Mouse (Mus musculus) fibroblast of lung, adult 2 months (primary cell): ENCODE data around the gene Ddx5.
A peak's percentile ranks its signal among the peaks of the same experiment; 100 is the strongest.
"Not testable (repeated sequence)": the region's sequence is repeated elsewhere in the genome, so short reads cannot be mapped to it uniquely, and the experiment has no call there.

Experiments
- DNase-seq: peaks from one replicate; pipeline ENCODE4 v3.0.0-alpha.2; 2011; ENCODE audit warnings: low read depth

Gene Ddx5

GRCm38 (mm10) chr11:106789649-106790048 is 664 bp upstream of the Ddx5 start:
- no peak for DNase-seq

DNA sequence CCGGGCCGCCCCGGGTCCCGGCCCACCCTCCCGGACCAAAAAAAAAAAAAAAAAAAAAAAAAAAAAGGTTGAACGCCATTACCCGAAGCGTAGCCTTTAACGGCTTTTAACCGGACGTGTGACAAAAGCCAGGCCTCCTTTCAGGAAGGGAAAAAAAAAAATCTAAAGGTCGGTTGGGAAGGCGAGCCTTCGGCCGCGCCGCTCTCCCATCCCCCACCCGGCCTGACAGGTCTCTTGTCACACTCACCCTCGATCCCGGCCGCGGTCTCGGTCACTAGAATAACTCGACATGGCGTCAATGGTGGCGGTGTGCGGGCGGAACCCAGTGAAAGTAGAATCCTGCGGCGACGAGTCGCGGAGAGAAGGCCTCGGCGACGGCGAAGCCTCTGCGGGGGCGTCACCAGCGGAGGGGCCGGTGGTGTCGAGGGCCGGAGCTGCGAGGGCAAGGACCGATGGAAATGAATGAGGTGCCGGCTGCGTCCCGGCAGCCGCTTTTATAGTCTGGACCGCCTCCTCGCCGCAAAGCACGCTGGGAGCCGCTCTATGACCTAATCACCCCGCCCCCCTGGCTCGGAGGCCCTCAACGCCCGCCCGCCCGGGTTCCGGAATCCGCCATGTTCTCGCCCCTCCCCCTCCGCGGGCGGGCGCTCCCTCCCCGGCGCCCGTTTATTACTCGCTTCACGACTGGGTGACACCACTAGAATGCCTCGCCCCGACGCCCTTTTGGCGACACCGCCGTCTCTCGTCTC is 785 bp downstream of the Ddx5 start:
- DNase-seq, result peak; percentile 80

GRCm38 (mm10) chr11:106787131-106788025 is 1.6 kb downstream of the Ddx5 start:
- DNase-seq, result no peak

- DNase-seq, result no peak
Observed at GRCm38 (mm10) chr11:106785043-106785442, 3.9 kb downstream of the Ddx5 start.

DNA sequence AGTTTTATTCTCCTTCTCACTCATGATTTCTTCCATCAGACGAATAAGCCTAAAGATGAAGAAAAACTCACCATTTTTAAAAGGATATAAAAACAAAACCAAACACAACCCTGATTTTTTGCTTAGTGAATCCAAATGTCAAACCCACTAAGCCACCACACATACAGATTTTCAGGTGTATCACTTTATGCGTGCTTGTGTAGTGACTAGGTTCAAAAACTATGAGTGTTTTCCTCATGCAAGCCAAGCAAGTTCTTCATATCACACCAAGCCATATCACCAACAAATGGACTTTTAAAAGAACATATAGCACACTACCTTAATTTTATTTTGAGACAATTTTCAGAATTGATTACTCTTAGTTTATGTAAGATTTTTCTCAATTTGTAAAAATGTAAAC is 4.5 kb downstream of the Ddx5 start:
- DNase-seq, result no peak

DNA sequence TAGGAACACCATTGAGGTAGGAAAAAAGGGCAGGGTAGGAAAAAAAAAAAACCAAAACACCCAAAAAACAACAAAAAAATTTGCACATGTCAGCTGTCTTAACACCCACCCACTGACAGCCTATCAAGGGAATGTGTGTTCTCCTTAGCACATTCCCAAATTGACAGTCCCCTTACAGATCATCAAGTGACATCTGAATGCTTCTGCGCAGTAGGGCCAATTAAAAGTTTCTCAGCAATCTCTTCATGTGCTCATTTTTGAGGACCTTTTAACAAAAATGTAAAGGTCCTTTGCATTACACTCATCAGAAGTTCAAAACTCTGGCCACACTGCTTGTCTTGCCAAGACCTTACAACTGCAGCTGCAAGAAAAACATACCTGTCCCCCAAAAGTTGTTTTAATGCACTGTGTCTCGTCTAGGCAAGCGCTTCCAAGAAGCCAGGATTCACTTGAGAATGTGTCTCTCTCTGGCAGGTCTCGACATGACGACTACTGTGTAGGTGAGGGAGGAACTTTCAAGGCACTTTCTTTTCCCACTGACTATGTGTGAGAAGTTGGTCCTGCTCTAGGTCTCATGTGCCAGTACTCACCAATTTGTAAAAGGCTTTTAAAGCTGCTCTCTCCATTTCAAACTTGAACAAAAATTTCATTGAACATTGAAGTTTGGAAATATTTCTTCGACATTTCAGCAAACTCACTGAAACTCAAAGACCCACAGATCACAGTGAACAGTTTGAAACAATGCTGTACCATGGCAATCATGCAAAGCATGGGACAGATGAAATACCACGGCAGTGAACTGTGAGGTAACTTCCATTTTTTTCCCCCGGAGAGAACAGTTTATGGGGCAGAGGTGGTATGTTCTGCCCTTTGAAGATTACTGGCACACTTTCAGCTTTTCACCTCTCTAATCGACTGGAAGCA is 5.9 kb downstream of the Ddx5 start:
- no peak for DNase-seq

- not testable (repeated sequence) for DNase-seq
Observed at GRCm38 (mm10) chr11:106782271-106782670, 6.7 kb downstream of the Ddx5 start.

DNA sequence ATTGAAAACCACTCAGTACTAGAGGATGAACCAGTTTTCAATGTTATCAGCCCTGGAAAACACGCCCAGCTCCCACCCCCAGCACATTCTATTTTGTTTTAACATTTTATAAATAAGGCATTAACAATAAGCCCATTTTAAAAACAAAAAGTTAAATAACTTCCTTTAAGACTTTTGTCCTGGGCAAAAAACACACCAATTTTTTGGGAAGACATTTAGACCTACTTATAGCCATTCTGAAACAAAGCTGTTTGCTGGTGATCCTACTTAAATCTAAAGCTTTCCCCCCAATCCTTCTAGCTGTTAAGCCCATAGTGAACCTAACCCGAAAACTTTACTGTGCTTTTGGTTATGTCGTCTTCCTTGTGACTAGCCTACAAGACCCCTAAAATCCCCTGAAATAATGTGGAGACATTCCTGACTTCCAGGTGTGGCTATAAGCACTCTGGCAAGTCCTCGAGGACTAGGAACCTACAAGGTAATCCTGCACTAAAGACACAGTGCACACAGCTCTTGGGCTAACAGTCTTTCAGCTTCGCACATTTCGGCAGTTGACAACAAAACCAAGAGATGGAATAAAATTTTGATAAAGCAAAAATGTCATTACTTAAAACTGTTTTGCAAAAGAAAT is 8.3 kb downstream of the Ddx5 start:
- DNase-seq, result no peak

GRCm38 (mm10) chr11:106780089-106780425 is 8.9 kb downstream of the Ddx5 start:
- DNase-seq, result no peak

DNA sequence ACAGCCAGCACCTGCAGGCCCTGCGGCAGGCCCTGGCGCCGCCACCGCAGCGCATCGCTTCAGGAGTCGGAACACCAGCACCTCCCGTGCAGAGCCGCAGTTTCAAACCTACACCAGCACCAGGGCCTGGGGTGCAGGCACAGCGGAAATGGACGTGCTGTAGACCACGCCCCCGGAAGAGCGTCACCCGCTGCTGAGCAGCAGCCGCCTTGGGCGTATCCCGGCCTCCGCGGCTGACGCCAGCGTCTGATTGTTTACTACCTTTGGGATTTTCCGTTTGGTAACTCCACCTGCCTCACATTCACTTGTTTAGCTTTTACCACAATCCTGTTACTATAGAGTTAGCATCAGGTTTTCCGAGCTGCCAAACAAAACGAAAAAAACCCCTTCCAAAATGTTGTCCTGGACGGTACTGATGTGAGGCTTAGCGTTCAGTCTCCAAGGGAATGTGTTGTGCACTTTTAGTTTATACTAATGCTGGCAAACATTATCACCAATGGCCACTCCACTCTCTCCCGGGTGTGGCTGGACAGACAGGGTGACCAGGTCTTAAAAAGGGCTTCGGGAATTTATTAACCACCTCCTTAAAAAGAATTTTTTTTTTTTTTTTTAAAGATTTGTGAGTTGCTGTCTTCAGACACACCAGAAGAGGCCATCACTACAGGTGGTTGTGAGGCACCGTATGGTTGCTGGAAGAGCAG is 9.4 kb downstream of the Ddx5 start, which contains the start of gene Polg2:
Gene Polg2, minus strand, starts transcription at position 150 of the 701 bp plus-strand sequence.
- DNase-seq, result peak; percentile 81

DNA sequence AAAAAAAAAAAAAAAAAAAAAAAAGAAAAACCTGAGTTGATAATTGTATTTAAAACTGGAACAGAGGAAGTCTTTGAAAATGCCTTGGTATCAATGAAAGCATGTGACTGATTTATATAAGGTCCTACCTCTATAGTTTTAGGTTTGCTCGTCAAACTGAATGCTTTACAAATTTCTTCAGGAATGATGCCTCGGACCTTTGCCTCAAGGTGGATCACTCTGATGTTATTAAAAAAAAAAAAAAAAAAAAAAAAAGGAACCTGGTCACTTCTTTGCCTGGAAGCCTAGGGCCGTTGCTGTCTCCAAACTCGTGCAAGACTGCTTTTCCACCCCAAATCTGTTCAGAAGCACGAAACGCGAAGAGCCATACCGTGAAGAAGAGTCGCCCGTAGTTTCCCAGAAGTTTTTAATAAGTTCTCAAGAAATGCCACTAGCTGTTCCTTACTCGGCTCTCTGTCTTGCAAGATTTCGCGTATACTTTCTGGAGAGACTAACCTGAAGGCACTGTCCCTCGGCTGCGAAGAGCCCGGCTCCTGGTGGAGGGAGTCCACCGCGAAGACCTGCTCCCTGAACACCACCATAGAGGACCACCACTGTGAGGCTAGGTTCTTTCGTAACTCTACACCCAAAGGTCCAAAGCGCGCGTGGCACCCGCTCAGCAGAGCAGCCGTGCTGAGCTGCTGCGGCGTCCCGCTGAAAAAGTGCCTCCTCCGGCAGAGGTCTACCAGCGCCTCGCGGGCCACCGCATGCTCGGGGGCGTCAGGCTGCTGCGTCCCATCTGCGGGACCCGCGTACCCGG is 10.2 kb downstream of the Ddx5 start:
- DNase-seq, result no peak

DNA sequence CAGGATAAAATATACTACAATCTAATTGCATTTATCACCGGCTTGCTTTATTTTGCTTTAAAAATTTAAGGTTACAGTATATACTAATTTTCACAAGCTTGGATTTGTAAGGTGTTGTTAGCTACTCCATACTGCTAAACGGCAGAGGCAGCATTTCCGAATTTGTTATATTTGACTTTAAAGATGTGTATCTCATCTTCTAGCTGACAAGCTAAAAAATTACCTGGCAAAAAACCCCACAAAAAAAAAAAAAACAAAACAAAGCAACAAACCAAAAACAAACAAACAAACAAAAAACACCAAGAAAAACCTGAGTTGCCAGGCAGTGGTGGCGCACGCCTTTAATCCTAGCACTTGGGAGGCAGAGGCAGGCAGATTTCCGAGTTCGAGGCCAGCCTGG is 10.9 kb downstream of the Ddx5 start:
- no peak for DNase-seq

GRCm38 (mm10) chr11:106777395-106777794 is 11.6 kb downstream of the Ddx5 start:
- DNase-seq, result no peak

GRCm38 (mm10) chr11:106776960-106777359 is 12.0 kb downstream of the Ddx5 start:
- no peak for DNase-seq

GRCm38 (mm10) chr11:106773061-106773460 is 15.9 kb downstream of the Ddx5 start:
- DNase-seq, result no peak

- DNase-seq, result no peak
Observed at GRCm38 (mm10) chr11:106770195-106770974, 18.6 kb downstream of the Ddx5 start.

DNA sequence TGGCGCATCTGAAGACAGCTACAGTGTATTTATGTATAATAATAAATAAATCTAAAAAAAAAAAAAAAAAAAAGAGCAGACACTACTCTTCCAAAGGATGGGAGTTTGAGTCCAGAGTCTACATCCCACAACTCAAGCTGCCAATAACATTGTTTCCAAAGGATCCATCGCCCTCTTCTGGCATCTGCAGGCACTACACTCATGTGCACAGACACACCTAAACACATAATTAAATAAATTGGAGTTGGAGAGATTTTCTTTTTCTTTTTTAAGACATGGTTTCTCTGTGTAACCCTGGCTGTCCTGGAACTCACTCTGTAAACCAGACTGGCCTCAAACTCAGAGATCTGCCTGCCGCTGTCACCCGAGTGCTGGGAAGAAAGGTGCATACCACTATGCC is 21.5 kb downstream of the Ddx5 start:
- DNase-seq, result no peak

GRCm38 (mm10) chr11:106766611-106767162 is 22.3 kb downstream of the Ddx5 start:
- DNase-seq, result no peak

DNA sequence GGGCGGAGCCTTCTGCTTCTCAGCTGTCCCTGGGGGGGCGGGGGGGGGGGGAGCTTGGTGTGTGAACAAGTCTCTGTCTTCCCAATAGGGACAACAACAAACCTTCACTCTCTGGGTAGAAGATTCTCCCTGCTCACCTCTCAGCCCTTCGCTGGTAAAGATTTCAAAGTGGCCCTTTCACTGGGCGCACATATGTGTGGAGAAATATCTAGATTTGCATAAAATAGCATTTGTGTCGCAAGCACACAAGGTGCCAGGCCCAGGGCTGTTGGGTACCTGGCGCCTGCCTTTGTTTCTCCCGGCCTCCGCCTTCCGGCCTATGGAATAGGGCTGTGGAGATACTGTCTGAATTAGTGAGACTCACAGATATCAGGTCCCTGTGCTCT is 26.2 kb downstream of the Ddx5 start:
- DNase-seq, result no peak
